ENCODE assay signal across 8 mouse cellular contexts in genomic region chr13:23585442-23586098, GRCm38 (mm10). TPM values are rescaled to one million over a fixed set of nuclear protein-coding genes. Genes with fewer than 3 reads are reported as not detected.
DNase-seq lines count a peak whose midpoint lies in the region; ATAC-seq and TF ChIP-seq lines count a peak whose summit lies in the region.
"Not testable (repeated sequence)": the region's sequence is repeated elsewhere in the genome, so short reads cannot be mapped to it uniquely, and the experiment has no call there.

No protein-coding gene starts in this region.

- peak overlapping the region; percentile 60 for H3K4me2 ChIP-seq in forebrain, embryonic 16.5 days (ENCODE audit: low read length)
- H3K4me2 ChIP-seq in neural tube, embryonic 15.5 days: peak overlapping the region; percentile 87

- peak overlapping the region; percentile 49 for H3K4me3 ChIP-seq in forebrain, embryonic 16.5 days (replicated peaks; ENCODE audit: low read length)
- peak overlapping the region; percentile 64 for H3K4me3 ChIP-seq in layer of hippocampus, adult 2 months
- peak overlapping the region; percentile 91 for H3K4me3 ChIP-seq in lung, adult 2 months (replicated peaks; ENCODE audit: extremely low read depth, low read depth, low read length)
- peak overlapping the region; percentile 47 for H3K4me3 ChIP-seq in neural tube, embryonic 15.5 days (replicated peaks)

- H3K27ac ChIP-seq in forebrain, embryonic 16.5 days (ENCODE audit: low read length): peak overlapping the region; percentile 98
- H3K27ac ChIP-seq in layer of hippocampus, adult 2 months: peak overlapping the region; percentile 95
- peak overlapping the region; percentile 90 for H3K27ac ChIP-seq in neural tube, embryonic 15.5 days (replicated peaks)

- H3K27me3 ChIP-seq in forebrain, embryonic 16.5 days (replicated peaks; ENCODE audit: control insufficient read depth, insufficient read depth, low read length); neural tube, embryonic 15.5 days (replicated peaks): not testable (repeated sequence)

- ATAC-seq in forebrain, embryonic 16.5 days: peak; percentile 87
- peak; percentile 92 for ATAC-seq in neural tube, embryonic 15.5 days (ENCODE audit: low FRiP score)

- peak overlapping the region; percentile 67 for H3K9ac ChIP-seq in forebrain, embryonic 16.5 days (replicated peaks; ENCODE audit: low read depth, low read length)
- H3K9ac ChIP-seq in neural tube, embryonic 15.5 days (replicated peaks): peak overlapping the region; percentile 61

- H3K36me3 ChIP-seq in forebrain, embryonic 16.5 days (ENCODE audit: control insufficient read depth, insufficient read depth); neural tube, embryonic 15.5 days: not testable (repeated sequence)

- peaks cover 33% of the 10 kb centered on the region for H3K4me1 ChIP-seq in forebrain, embryonic 16.5 days (replicated peaks; ENCODE audit: control insufficient read depth, insufficient read depth, low read length)
- not testable (repeated sequence) for H3K4me1 ChIP-seq in lung, adult 2 months (ENCODE audit: control insufficient read depth, insufficient read depth, low read length)
- H3K4me1 ChIP-seq in neural tube, embryonic 15.5 days: peaks cover 31% of the 10 kb centered on the region

- peak; percentile 97 for TF ChIP-seq POLR2A in lung, adult 2 months (IDR thresholded peaks at IDR 0.05; ENCODE audit: borderline replicate concordance, extremely low read depth, low read depth, low read length)

- not testable (repeated sequence) for H3K9me3 ChIP-seq in forebrain, embryonic 16.5 days (ENCODE audit: control insufficient read depth, low read length); neural tube, embryonic 15.5 days (replicated peaks)

- DNase-seq in ES-CJ7 (ENCODE audit: low read depth, low spot score): peak; percentile 96
- peak; percentile 36 to 64 for DNase-seq in cerebellum, adult 18-20 months
- DNase-seq in heart, postnatal 4 days: peak; percentile 66
- peak; percentile 64 to 84 for DNase-seq in layer of hippocampus, adult 2 months (ENCODE audit: low spot score in 2 of 2)
- DNase-seq in lung, adult 2 months: peak; percentile 63
- peak; percentile 58 for DNase-seq in testis, postnatal 10 days (ENCODE audit: low spot score)

- not testable (repeated sequence) for TF ChIP-seq CTCF in layer of hippocampus, adult 2 months (conservative IDR thresholded peaks at IDR 0.05); lung, adult 2 months (IDR thresholded peaks at IDR 0.05; ENCODE audit: insufficient read depth, low read length)

- under 1% methylated on average over 30 of the region's 36 CpGs for whole genome bisulfite sequencing in forebrain, embryonic 16.5 days
- under 1% methylated on average over 34 of the region's 36 CpGs for WGBS in lung, adult 2 months
- under 1% methylated on average over 26 of the region's 36 CpGs for WGBS in neural tube, embryonic 15.5 days

RNA-seq across cellular contexts. Expression of gene Hist1h4d, which starts 4.2 kb away (rescaled TPM):
- polyA plus RNA-seq in forebrain, embryonic 16.5 days (2015; fragmentation: Nextera tagmentation; extraction: Ambion mirVana): 51.0 and 59.0 TPM in 2 replicates
- 100 to 1,000 TPM; 322 to 324 TPM for total RNA-seq in heart, postnatal 4 days (2021)
- 100 to 1,000 TPM; 140 to 146 TPM for total RNA-seq in layer of hippocampus, adult 2 months (2021)
- polyA plus RNA-seq in lung, adult 2 months (2012; rRNA removed): 9.0 and 9.5 TPM in 2 replicates
- polyA plus RNA-seq in neural tube, embryonic 15.5 days (2015; fragmentation: Nextera tagmentation; extraction: Ambion mirVana): 31.8 and 54.1 TPM in 2 replicates

RNA-seq across cellular contexts. Expression of gene Hist1h3d, which starts 10.0 kb away (rescaled TPM):
- 2.2 and 2.8 TPM in 2 replicates for polyA plus RNA-seq in forebrain, embryonic 16.5 days (2015; fragmentation: Nextera tagmentation; extraction: Ambion mirVana)
- 10 to 100 TPM; 52.4 to 58.7 TPM for total RNA-seq in heart, postnatal 4 days (2021)
- total RNA-seq in layer of hippocampus, adult 2 months (2021): 10 to 100 TPM; 12.1 to 13.0 TPM
- 2.6 and 4.5 TPM in 2 replicates for polyA plus RNA-seq in lung, adult 2 months (2012; rRNA removed)
- polyA plus RNA-seq in neural tube, embryonic 15.5 days (2015; fragmentation: Nextera tagmentation; extraction: Ambion mirVana): 0.88 and 2.0 TPM in 2 replicates

RNA-seq across cellular contexts. Expression of gene Hist1h2ad, which starts 11.4 kb away (rescaled TPM):
- polyA plus RNA-seq in forebrain, embryonic 16.5 days (2015; fragmentation: Nextera tagmentation; extraction: Ambion mirVana): 1.2 and 3.4 TPM in 2 replicates
- 10 to 100 TPM; 62.5 to 79.1 TPM for total RNA-seq in heart, postnatal 4 days (2021)
- 10 to 100 TPM in 1 of 2 experiments, 1 to 10 TPM in 1; 5.0 to 13.0 TPM for total RNA-seq in layer of hippocampus, adult 2 months (2021)
- 1.2 and 2.0 TPM in 2 replicates for polyA plus RNA-seq in lung, adult 2 months (2012; rRNA removed)
- 0.97 TPM in 1 of 2 replicates, not detected in the other for polyA plus RNA-seq in neural tube, embryonic 15.5 days (2015; fragmentation: Nextera tagmentation; extraction: Ambion mirVana)

RNA-seq across cellular contexts. Expression of gene Hist1h2bf, which starts 11.6 kb away (rescaled TPM):
- 2.1 and 2.6 TPM in 2 replicates for polyA plus RNA-seq in forebrain, embryonic 16.5 days (2015; fragmentation: Nextera tagmentation; extraction: Ambion mirVana)
- total RNA-seq in heart, postnatal 4 days (2021): 100 to 1,000 TPM; 278 to 296 TPM
- total RNA-seq in layer of hippocampus, adult 2 months (2021): 10 to 100 TPM; 22.8 to 29.6 TPM
- 2.7 and 3.4 TPM in 2 replicates for polyA plus RNA-seq in lung, adult 2 months (2012; rRNA removed)
- 2.7 TPM in 1 of 2 replicates, not detected in the other for polyA plus RNA-seq in neural tube, embryonic 15.5 days (2015; fragmentation: Nextera tagmentation; extraction: Ambion mirVana)

RNA-seq across cellular contexts. Expression of gene Hist1h2bg, which starts 14.4 kb away (rescaled TPM):
- polyA plus RNA-seq in forebrain, embryonic 16.5 days (2015; fragmentation: Nextera tagmentation; extraction: Ambion mirVana): 2.1 and 6.2 TPM in 2 replicates
- 100 to 1,000 TPM; 624 to 645 TPM for total RNA-seq in heart, postnatal 4 days (2021)
- 10 to 100 TPM; 74.0 to 78.9 TPM for total RNA-seq in layer of hippocampus, adult 2 months (2021)
- 9.8 and 22.7 TPM in 2 replicates for polyA plus RNA-seq in lung, adult 2 months (2012; rRNA removed)
- 2.2 and 2.9 TPM in 2 replicates for polyA plus RNA-seq in neural tube, embryonic 15.5 days (2015; fragmentation: Nextera tagmentation; extraction: Ambion mirVana)

Comparison
In these comparisons a context has a peak if more than half of its experiments do, and no peak if none do; other contexts are left out.
1. Peak in every context shown above with its lines: DNase-seq, ATAC-seq, H3K4me3 ChIP-seq and H3K27ac ChIP-seq.